Mouse (Mus musculus) cerebellum, adult 2 months (tissue): ENCODE measurements around the gene Maf. TPM values are rescaled to one million over a fixed set of nuclear protein-coding genes. Genes with fewer than 3 reads are reported as not detected.

Experiments
- DNase-seq, 2 experiments: peaks; one replicate each; pipeline ENCODE4 v3.0.0; 2021
- H3K27ac ChIP-seq: fragments of 200-500 bp; 2 replicates; pipeline ENCODE4 v1.5.1; 2012; ENCODE audit warnings: low read length, control low read depth, inconsistent platforms; ENCODE audit not compliant: insufficient read depth
- H3K27me3 ChIP-seq: fragments of 200-500 bp; 2 replicates; pipeline ENCODE4 v1.6.1; 2012; ENCODE audit warnings: inconsistent platforms, mild to moderate bottlenecking, low read length, moderate library complexity; ENCODE audit not compliant: control insufficient read depth, insufficient read depth
- H3K4me1 ChIP-seq: fragments of 200-500 bp; 2 replicates; pipeline ENCODE4 v1.6.1; 2011; ENCODE audit warnings: low read length; ENCODE audit not compliant: control insufficient read depth, insufficient read depth
- H3K4me3 ChIP-seq: fragments of 200-500 bp; replicated peaks from 2 replicates; pipeline ENCODE3; 2011; ENCODE audit warnings: mild to moderate bottlenecking, low read depth, low read length, control low read depth; ENCODE audit not compliant: insufficient read depth
- CTCF ChIP-seq: fragments of 200-500 bp; IDR thresholded peaks from 2 replicates; pipeline ENCODE4 v1.5.1; 2011; ENCODE audit warnings: low read depth, mild to moderate bottlenecking, control low read depth, low read length, moderate library complexity, borderline replicate concordance; ENCODE audit not compliant: insufficient read depth
- POLR2A ChIP-seq: fragments of 200-500 bp; IDR thresholded peaks from 2 replicates; pipeline ENCODE4 v1.6.1; 2011; ENCODE audit warnings: low read length, control low read depth, borderline replicate concordance; ENCODE audit not compliant: insufficient read depth
- WGBS: fragments of 180-500 bp; shearing (Covaris S2); methylation state at CpG from one replicate; pipeline ENCODE4 v1.1.7; 2018; 5-methylcytosine and 5-hydroxymethylcytosine counted together
- polyA plus RNA-seq: library from polyadenylated mRNA; depleted of rRNA; stranded (reverse); fragments of >200 nt; gene quantifications from 2 replicates; pipeline ENCODE4 v1.2.3, GENCODE M21; 2012; rRNA removed

The Maf gene
- 22.6 and 24.2 TPM in 2 replicates for polyA plus RNA-seq

GRCm38 (mm10) chr8:115707731-115708590 is at the start of gene Maf:
TSS of gene Maf (minus strand) at chr8:115707794.
- Histone ChIP-seq H3K4me1 (no peaks in the 10 kb centered on the region), H3K4me3 (peak within 1 kb of the TSS; percentile 95), H3K27me3 (no peaks in the 10 kb centered on the region), H3K27ac (peak within 1 kb of the TSS; percentile 89)
- under 1% methylated on average over 43 of the region's 43 CpGs for WGBS
- TF ChIP-seq POLR2A (peak; percentile 62; the same call in 1 of the 2 replicates), CTCF (no peak)
- DNase-seq = peak; percentile 74 to 83

GRCm38 (mm10) chr8:115756965-115757364 is 49.4 kb upstream of the Maf start:
- no peak for DNase-seq
- peaks cover 4% of the 10 kb centered on the region; the same call in 1 of the 2 replicates for H3K4me1 ChIP-seq
- TF ChIP-seq CTCF (no peak), POLR2A (no peak)
- no peaks in the 10 kb centered on the region for H3K27me3 ChIP-seq
- no peak overlapping the region for H3K4me3 ChIP-seq
- no peak overlapping the region for H3K27ac ChIP-seq
- 85% methylated on average over 3 of the region's 3 CpGs for WGBS

GRCm38 (mm10) chr8:115756027-115756426 is 48.4 kb upstream of the Maf start:
- Histone ChIP-seq H3K4me3 (no peak overlapping the region), H3K4me1 (peaks cover 4% of the 10 kb centered on the region; the same call in 1 of the 2 replicates), H3K27me3 (no peaks in the 10 kb centered on the region), H3K27ac (peak overlapping the region; percentile 64; the same call in 1 of the 2 replicates)
- 10% methylated on average over 2 of the region's 2 CpGs for WGBS
- no peak for TF ChIP-seq CTCF
- TF ChIP-seq POLR2A = no peak
- DNase-seq = peak; percentile 75 to 94

GRCm38 (mm10) chr8:115754694-115755093 is 47.1 kb upstream of the Maf start:
- 92% methylated on average over 2 of the region's 2 CpGs for WGBS
- no peak overlapping the region for H3K4me3 ChIP-seq
- no peak overlapping the region for H3K27ac ChIP-seq
- no peaks in the 10 kb centered on the region for H3K27me3 ChIP-seq
- TF ChIP-seq POLR2A (no peak), CTCF (no peak)
- DNase-seq = no peak
- peaks cover 4% of the 10 kb centered on the region; the same call in 1 of the 2 replicates for H3K4me1 ChIP-seq

- TF ChIP-seq POLR2A = no peak
- TF ChIP-seq CTCF = no peak
- H3K4me3 ChIP-seq = no peak overlapping the region
- WGBS = 56% methylated on average over 8 of the region's 8 CpGs
- no peak for DNase-seq
- peaks cover 4% of the 10 kb centered on the region; the same call in 1 of the 2 replicates for H3K4me1 ChIP-seq
- H3K27me3 ChIP-seq = no peaks in the 10 kb centered on the region
- H3K27ac ChIP-seq = no peak overlapping the region
Measured at GRCm38 (mm10) chr8:115753801-115754200, 46.2 kb upstream of the Maf start.

GRCm38 (mm10) chr8:115747426-115747825 is 39.8 kb upstream of the Maf start:
- Histone ChIP-seq H3K27me3 (no peaks in the 10 kb centered on the region; the same call in 1 of the 2 replicates), H3K27ac (no peak overlapping the region), H3K4me1 (no peaks in the 10 kb centered on the region), H3K4me3 (no peak overlapping the region)
- 84% methylated on average over 10 of the region's 10 CpGs for WGBS
- no peak for DNase-seq
- TF ChIP-seq CTCF (no peak), POLR2A (no peak)

- Histone ChIP-seq H3K27ac (no peak overlapping the region), H3K4me1 (no peaks in the 10 kb centered on the region), H3K27me3 (no peaks in the 10 kb centered on the region; the same call in 1 of the 2 replicates), H3K4me3 (no peak overlapping the region)
- WGBS = 43% methylated on average over 2 of the region's 2 CpGs
- no peak for DNase-seq
- TF ChIP-seq POLR2A (no peak), CTCF (no peak)
Measured at GRCm38 (mm10) chr8:115745648-115746047, 38.1 kb upstream of the Maf start.

- Histone ChIP-seq H3K4me1 (no peaks in the 10 kb centered on the region), H3K27ac (no peak overlapping the region), H3K27me3 (no peaks in the 10 kb centered on the region; the same call in 1 of the 2 replicates), H3K4me3 (no peak overlapping the region)
- WGBS = 91% methylated on average over 2 of the region's 2 CpGs
- TF ChIP-seq POLR2A (no peak), CTCF (no peak)
- no peak for DNase-seq
Measured at GRCm38 (mm10) chr8:115743441-115743840, 35.8 kb upstream of the Maf start.
